Mouse (Mus musculus) forebrain, embryonic 12.5 days (tissue): ENCODE results near the gene Fbxo4. TPM values are rescaled to one million over a fixed set of nuclear protein-coding genes. Genes with fewer than 3 reads are reported as not detected.

Experiments
- ATAC-seq: fragments of 200-750 bp; cut with Nextera tagmentation; 2 replicates; pipeline ENCODE4 v1.8.0; 2017; ENCODE audit warnings: moderate TSS enrichment; ENCODE audit not compliant: low FRiP score
- H3K27ac ChIP-seq: fragments of 300-500 bp; sonication (generic); 2 replicates; pipeline ENCODE4 v1.5.1; 2016; ENCODE audit warnings: mild to moderate bottlenecking
- H3K27me3 ChIP-seq: fragments of 300-500 bp; sonication (generic); 2 replicates; pipeline ENCODE4 v1.6.1; 2016; ENCODE audit warnings: mild to moderate bottlenecking
- H3K36me3 ChIP-seq: fragments of 300-500 bp; sonication (generic); replicated peaks from 2 replicates; pipeline ENCODE4 v1.6.1; 2016; ENCODE audit warnings: mild to moderate bottlenecking
- H3K4me1 ChIP-seq: fragments of 300-500 bp; sonication (generic); 2 replicates; pipeline ENCODE4 v1.6.1; 2016
- H3K4me2 ChIP-seq: fragments of 300-500 bp; sonication (generic); 2 replicates; pipeline ENCODE4 v1.6.1; 2016; ENCODE audit warnings: mild to moderate bottlenecking, moderate library complexity
- H3K4me3 ChIP-seq: fragments of 300-500 bp; sonication (generic); replicated peaks from 2 replicates; pipeline ENCODE4 v1.5.1; 2016; ENCODE audit warnings: mild to moderate bottlenecking
- H3K9ac ChIP-seq: fragments of 300-500 bp; sonication (generic); 2 replicates; pipeline ENCODE4 v1.6.1; 2016; ENCODE audit warnings: mild to moderate bottlenecking
- H3K9me3 ChIP-seq: fragments of 300-500 bp; sonication (generic); 2 replicates; pipeline ENCODE4 v1.6.1; 2016
- WGBS: fragments of 180-500 bp; shearing (Covaris S2); methylation state at CpG from one replicate; pipeline ENCODE4 v1.1.7; 2016; 5-methylcytosine and 5-hydroxymethylcytosine counted together
- polyA plus RNA-seq: library from polyadenylated mRNA; unstranded; fragments of >200 nt; fragmentation: Nextera tagmentation; extraction: Ambion mirVana; gene quantifications from 2 replicates; pipeline ENCODE4 v1.2.1, GENCODE M21; 2016

Fbxo4 gene
- 4.9 and 7.4 TPM in 2 replicates for polyA plus RNA-seq

GRCm38 (mm10) chr15:3979061-3979848 is at the start of gene Fbxo4:
Gene Fbxo4 (minus strand): TSS chr15:3979573.
- H3K4me2 ChIP-seq, result peak within 1 kb of the TSS; percentile 66
- H3K4me3 ChIP-seq, result peak within 1 kb of the TSS; percentile 66
- H3K27me3 ChIP-seq, result no peaks in the 10 kb centered on the region
- ATAC-seq, result peak; percentile 94
- peak within 1 kb of the TSS; percentile 88 for H3K9ac ChIP-seq
- whole genome bisulfite sequencing, result 2% methylated on average over 54 of the region's 61 CpGs
- H3K9me3 ChIP-seq, result no peaks in the 10 kb centered on the region
- H3K27ac ChIP-seq, result peak within 1 kb of the TSS; percentile 93
- H3K4me1 ChIP-seq, result no peaks in the 10 kb centered on the region; the same call in 1 of the 2 replicates
- H3K36me3 ChIP-seq, result peaks cover 17% of the 10 kb centered on the region

GRCm38 (mm10) chr15:4028960-4029359 is 49.6 kb upstream of the Fbxo4 start:
- ATAC-seq, result no peak
- H3K36me3 ChIP-seq, result no peaks in the 10 kb centered on the region
- no peaks in the 10 kb centered on the region for H3K9me3 ChIP-seq
- H3K4me3 ChIP-seq, result no peak overlapping the region
- H3K27me3 ChIP-seq, result no peaks in the 10 kb centered on the region
- no peak overlapping the region for H3K9ac ChIP-seq
- H3K27ac ChIP-seq, result no peak overlapping the region
- peaks cover 12% of the 10 kb centered on the region; the same call in 1 of the 2 replicates for H3K4me1 ChIP-seq
- no peak overlapping the region for H3K4me2 ChIP-seq

GRCm38 (mm10) chr15:4028411-4028700 is 49.0 kb upstream of the Fbxo4 start:
- Histone ChIP-seq H3K4me3 (no peak overlapping the region), H3K27me3 (no peaks in the 10 kb centered on the region), H3K9me3 (no peaks in the 10 kb centered on the region), H3K9ac (no peak overlapping the region), H3K36me3 (no peaks in the 10 kb centered on the region), H3K27ac (no peak overlapping the region), H3K4me2 (no peak overlapping the region), H3K4me1 (peaks cover 12% of the 10 kb centered on the region; the same call in 1 of the 2 replicates)
- no peak for ATAC-seq
- 77% methylated on average over 6 of the region's 6 CpGs for WGBS

- H3K4me3 ChIP-seq, result peak overlapping the region; percentile 80
- H3K4me1 ChIP-seq, result peaks cover 12% of the 10 kb centered on the region; the same call in 1 of the 2 replicates
- H3K9me3 ChIP-seq, result no peaks in the 10 kb centered on the region
- peak overlapping the region; percentile 66 for H3K4me2 ChIP-seq
- ATAC-seq, result no peak; the same call in 1 of the 2 replicates
- no peaks in the 10 kb centered on the region for H3K27me3 ChIP-seq
- WGBS, result 14% methylated on average over 6 of the region's 6 CpGs
- H3K27ac ChIP-seq, result no peak overlapping the region; the same call in 1 of the 2 replicates
- peak overlapping the region; percentile 87 for H3K9ac ChIP-seq
- H3K36me3 ChIP-seq, result no peaks in the 10 kb centered on the region
Observed at GRCm38 (mm10) chr15:4027671-4028410, 48.5 kb upstream of the Fbxo4 start.

- Histone ChIP-seq H3K4me2 (peak overlapping the region; percentile 66), H3K4me3 (peak overlapping the region; percentile 80), H3K27me3 (no peaks in the 10 kb centered on the region), H3K36me3 (no peaks in the 10 kb centered on the region), H3K27ac (peak overlapping the region; percentile 96), H3K9me3 (no peaks in the 10 kb centered on the region), H3K9ac (peak overlapping the region; percentile 87), H3K4me1 (peaks cover 12% of the 10 kb centered on the region; the same call in 1 of the 2 replicates)
- peak; percentile 83 for ATAC-seq
- under 1% methylated on average over 63 of the region's 65 CpGs for WGBS
Observed at GRCm38 (mm10) chr15:4026831-4027584, 47.6 kb upstream of the Fbxo4 start.

- Histone ChIP-seq H3K4me2 (peak within 1 kb of the TSS; percentile 66), H3K9me3 (no peaks in the 10 kb centered on the region), H3K36me3 (no peaks in the 10 kb centered on the region), H3K27ac (peak within 1 kb of the TSS; percentile 96), H3K4me1 (peaks cover 12% of the 10 kb centered on the region; the same call in 1 of the 2 replicates), H3K27me3 (no peaks in the 10 kb centered on the region), H3K9ac (peak within 1 kb of the TSS; percentile 87), H3K4me3 (peak within 1 kb of the TSS; percentile 80)
- peak; percentile 95 for ATAC-seq
- whole genome bisulfite sequencing, result under 1% methylated on average over 45 of the region's 45 CpGs
Observed at GRCm38 (mm10) chr15:4026231-4026773, 46.9 kb upstream of the Fbxo4 start, which contains the start of gene Oxct1. Gene Oxct1 (plus strand): TSS chr15:4026383.

- Histone ChIP-seq H3K4me1 (peaks cover 12% of the 10 kb centered on the region; the same call in 1 of the 2 replicates), H3K4me2 (peak overlapping the region; percentile 66), H3K36me3 (no peaks in the 10 kb centered on the region), H3K27me3 (no peaks in the 10 kb centered on the region), H3K4me3 (no peak overlapping the region), H3K27ac (no peak overlapping the region), H3K9ac (no peak overlapping the region), H3K9me3 (no peaks in the 10 kb centered on the region)
- WGBS, result 49% methylated on average over 11 of the region's 11 CpGs
- ATAC-seq, result no peak
Observed at GRCm38 (mm10) chr15:4025508-4025904, 46.1 kb upstream of the Fbxo4 start.

GRCm38 (mm10) chr15:4024726-4025507 is 45.5 kb upstream of the Fbxo4 start:
- H3K36me3 ChIP-seq, result no peaks in the 10 kb centered on the region
- H3K9ac ChIP-seq, result no peak overlapping the region
- H3K4me3 ChIP-seq, result no peak overlapping the region
- no peaks in the 10 kb centered on the region for H3K27me3 ChIP-seq
- no peak overlapping the region for H3K27ac ChIP-seq
- no peak overlapping the region for H3K4me2 ChIP-seq
- peaks cover 12% of the 10 kb centered on the region; the same call in 1 of the 2 replicates for H3K4me1 ChIP-seq
- ATAC-seq, result no peak
- no peaks in the 10 kb centered on the region for H3K9me3 ChIP-seq
- WGBS, result 83% methylated on average over 13 of the region's 13 CpGs

- no peaks in the 10 kb centered on the region for H3K36me3 ChIP-seq
- H3K9ac ChIP-seq, result no peak overlapping the region
- no peak overlapping the region for H3K27ac ChIP-seq
- H3K27me3 ChIP-seq, result no peaks in the 10 kb centered on the region
- no peak overlapping the region for H3K4me2 ChIP-seq
- peaks cover 12% of the 10 kb centered on the region; the same call in 1 of the 2 replicates for H3K4me1 ChIP-seq
- no peak overlapping the region for H3K4me3 ChIP-seq
- H3K9me3 ChIP-seq, result no peaks in the 10 kb centered on the region
- WGBS, result 92% methylated on average over 2 of the region's 2 CpGs
- ATAC-seq, result no peak
Observed at GRCm38 (mm10) chr15:4023747-4024146, 44.4 kb upstream of the Fbxo4 start.

GRCm38 (mm10) chr15:4020711-4021110 is 41.3 kb upstream of the Fbxo4 start:
- Histone ChIP-seq H3K36me3 (no peaks in the 10 kb centered on the region), H3K9me3 (no peaks in the 10 kb centered on the region), H3K4me3 (no peak overlapping the region), H3K9ac (no peak overlapping the region), H3K4me1 (0 out of 2 replicates have a peak, but pooled peaks cover under 1% of the 10 kb centered on the region), H3K27ac (no peak overlapping the region), H3K4me2 (no peak overlapping the region), H3K27me3 (no peaks in the 10 kb centered on the region)
- ATAC-seq, result no peak
- 75% methylated on average over 4 of the region's 4 CpGs for WGBS

GRCm38 (mm10) chr15:4013873-4014272 is 34.5 kb upstream of the Fbxo4 start:
- no peaks in the 10 kb centered on the region for H3K36me3 ChIP-seq
- no peak overlapping the region for H3K9ac ChIP-seq
- H3K27ac ChIP-seq, result no peak overlapping the region
- no peaks in the 10 kb centered on the region for H3K27me3 ChIP-seq
- 81% methylated on average over 2 of the region's 2 CpGs for WGBS
- no peak overlapping the region for H3K4me2 ChIP-seq
- H3K4me1 ChIP-seq, result no peaks in the 10 kb centered on the region
- H3K4me3 ChIP-seq, result no peak overlapping the region
- H3K9me3 ChIP-seq, result no peaks in the 10 kb centered on the region
- no peak for ATAC-seq
